Mouse (Mus musculus) lung, postnatal 0 days (tissue): ENCODE data around the gene Krt15. TPM values are rescaled to one million over a fixed set of nuclear protein-coding genes. Genes with fewer than 3 reads are reported as not detected.

ENCODE experiments used
- ATAC-seq: fragments of 200-750 bp; cut with Nextera tagmentation; 2 replicates; pipeline ENCODE4 v1.8.0; 2017; ENCODE audit warnings: moderate library complexity
- DNase-seq: peaks from one replicate; pipeline ENCODE4 v3.0.0-alpha.2; 2016; ENCODE audit warnings: low spot score
- H3K27ac ChIP-seq: fragments of 300-500 bp; sonication (generic); 2 replicates; pipeline ENCODE4 v1.5.1; 2014; ENCODE audit warnings: antibody characterized with exemption, mild to moderate bottlenecking, low read length, mixed read lengths
- H3K27me3 ChIP-seq: fragments of 300-500 bp; sonication (generic); replicated peaks from 2 replicates; pipeline ENCODE4 v1.6.1; 2014; ENCODE audit warnings: low read length, mixed read lengths; ENCODE audit not compliant: insufficient read depth
- H3K36me3 ChIP-seq: fragments of 300-500 bp; sonication (generic); 2 replicates; pipeline ENCODE4 v1.6.1; 2014; ENCODE audit warnings: low read length, mixed read lengths; ENCODE audit not compliant: insufficient read depth
- H3K4me1 ChIP-seq: fragments of 300-500 bp; sonication (generic); 2 replicates; pipeline ENCODE4 v1.6.1; 2014; ENCODE audit warnings: antibody characterized with exemption, low read depth, low read length, mixed read lengths; ENCODE audit not compliant: insufficient read depth
- H3K4me2 ChIP-seq: fragments of 300-500 bp; sonication (generic); replicated peaks from 2 replicates; pipeline ENCODE4 v1.6.1; 2014; ENCODE audit warnings: low read depth, mild to moderate bottlenecking, low read length, moderate library complexity, mixed read lengths
- H3K4me3 ChIP-seq: fragments of 300-500 bp; sonication (generic); 2 replicates; pipeline ENCODE4 v1.5.1; 2014; ENCODE audit warnings: low read depth, low read length
- H3K9ac ChIP-seq: fragments of 300-500 bp; sonication (generic); replicated peaks from 2 replicates; pipeline ENCODE4 v1.6.1; 2014; ENCODE audit warnings: low read depth, mild to moderate bottlenecking
- H3K9me3 ChIP-seq: fragments of 300-500 bp; sonication (generic); 2 replicates; pipeline ENCODE4 v1.6.1; 2016; ENCODE audit warnings: low read length, mixed read lengths
- CTCF ChIP-seq: IDR thresholded peaks from 2 replicates; pipeline ENCODE4 v1.5.1; 2016; ENCODE audit warnings: antibody characterized with exemption, mild to moderate bottlenecking
- EP300 ChIP-seq: IDR thresholded peaks from 2 replicates; pipeline ENCODE4 v1.6.1; 2016; ENCODE audit warnings: antibody characterized with exemption, mild to moderate bottlenecking, control low read depth
- WGBS: fragments of 180-500 bp; shearing (Covaris S2); extraction: QIAGEN DNeasy Blood & Tissue Kit; methylation state at CpG from one replicate; pipeline ENCODE4 v1.1.7; 2014; 5-methylcytosine and 5-hydroxymethylcytosine counted together
- polyA plus RNA-seq: library from polyadenylated mRNA; unstranded; fragments of >200 nt; fragmentation: Nextera tagmentation; extraction: Ambion mirVana; gene quantifications from 2 replicates; pipeline ENCODE4 v1.2.1, GENCODE M21; 2015

The Krt15 gene
- polyA plus RNA-seq, 1 experiment from 2014 or later = 28.1 TPM

DNA sequence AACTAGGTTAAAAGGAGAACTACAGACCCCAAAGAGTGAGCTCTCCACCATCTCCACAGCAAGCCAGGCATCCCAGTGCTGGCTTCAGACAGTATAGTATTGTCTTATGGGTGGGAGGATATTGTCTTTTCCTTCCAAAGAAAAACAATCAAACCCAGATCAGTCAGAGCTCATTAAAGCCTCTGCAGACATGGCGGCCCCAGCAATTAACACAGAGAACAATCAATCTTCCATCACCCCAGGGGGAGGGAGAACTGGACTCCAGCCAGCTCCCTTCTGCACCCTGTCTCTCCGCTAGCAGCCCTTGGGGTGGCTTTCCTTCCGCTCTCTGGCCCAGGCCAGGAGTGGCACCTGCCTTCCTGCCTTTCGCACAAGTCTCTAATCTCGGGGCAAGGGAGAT is 2.0 kb upstream of the Krt15 start:
- 29% methylated on average over 5 of the region's 5 CpGs for WGBS
- Histone ChIP-seq H3K4me2 (no peak overlapping the region), H3K9ac (no peak overlapping the region), H3K9me3 (no peaks in the 10 kb centered on the region), H3K27ac (no peak overlapping the region), H3K4me3 (no peak overlapping the region), H3K27me3 (no peaks in the 10 kb centered on the region), H3K4me1 (no peaks in the 10 kb centered on the region), H3K36me3 (no peaks in the 10 kb centered on the region)
- DNase-seq = no peak
- ATAC-seq = no peak
- TF ChIP-seq CTCF (no peak), EP300 (no peak)

DNA sequence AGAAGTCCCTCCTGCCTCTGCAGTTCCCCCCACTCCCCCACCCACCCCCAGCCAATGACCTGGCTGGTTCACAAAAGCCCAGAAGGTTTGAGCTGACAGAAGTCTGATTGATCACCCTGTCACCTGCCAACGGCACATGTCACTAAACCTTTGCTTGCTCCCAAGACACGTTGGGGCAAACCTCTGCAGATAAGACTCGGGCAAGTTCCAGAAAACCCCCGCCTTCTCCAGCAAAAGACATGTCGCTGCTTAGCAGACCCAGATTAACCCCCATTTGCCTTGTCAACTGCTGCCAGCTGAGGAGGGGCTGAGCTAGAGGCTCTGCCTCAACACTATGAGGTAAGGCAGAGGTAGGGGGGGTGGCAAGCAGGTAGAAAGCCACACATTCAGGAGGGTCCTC is 831 bp upstream of the Krt15 start:
- no peaks in the 10 kb centered on the region for H3K36me3 ChIP-seq
- H3K4me3 ChIP-seq = no peak overlapping the region
- WGBS = 29% methylated on average over 5 of the region's 5 CpGs
- H3K4me1 ChIP-seq = no peaks in the 10 kb centered on the region
- H3K27ac ChIP-seq = no peak overlapping the region
- no peak overlapping the region for H3K9ac ChIP-seq
- no peak for TF ChIP-seq EP300
- no peak for TF ChIP-seq CTCF
- no peaks in the 10 kb centered on the region for H3K9me3 ChIP-seq
- no peaks in the 10 kb centered on the region for H3K27me3 ChIP-seq
- no peak for DNase-seq
- no peak for ATAC-seq
- H3K4me2 ChIP-seq = no peak overlapping the region

DNA sequence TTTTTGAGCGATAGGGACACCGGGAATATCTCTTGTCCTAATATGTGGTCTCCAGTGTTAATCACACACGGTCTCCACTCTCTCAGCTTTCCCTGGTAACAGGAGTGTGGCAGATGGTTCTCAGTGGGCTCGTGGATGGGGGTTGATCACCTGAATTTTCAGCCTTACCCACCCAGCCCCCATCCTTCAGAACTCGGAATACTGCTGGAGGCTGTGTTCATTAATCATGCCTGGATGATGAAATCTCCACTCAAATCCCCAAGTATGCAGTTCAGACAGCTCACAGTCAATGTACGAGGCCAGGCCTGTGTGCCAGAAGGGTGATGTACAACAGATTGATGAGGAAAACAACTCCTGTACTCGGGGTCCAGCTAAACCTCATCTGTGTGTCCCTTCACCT is 10.8 kb downstream of the Krt15 start:
- 65% methylated on average over 7 of the region's 7 CpGs for WGBS
- TF ChIP-seq CTCF = no peak
- no peak for TF ChIP-seq EP300
- no peak overlapping the region for H3K9ac ChIP-seq
- H3K4me1 ChIP-seq = 0 out of 2 replicates have a peak, but pooled peaks cover 2% of the 10 kb centered on the region
- H3K4me3 ChIP-seq = no peak overlapping the region
- DNase-seq (peak; percentile 27), ATAC-seq (no peak)
- H3K36me3 ChIP-seq = no peaks in the 10 kb centered on the region
- H3K4me2 ChIP-seq = no peak overlapping the region
- H3K27ac ChIP-seq = no peak overlapping the region
- no peaks in the 10 kb centered on the region for H3K27me3 ChIP-seq
- no peaks in the 10 kb centered on the region for H3K9me3 ChIP-seq

DNA sequence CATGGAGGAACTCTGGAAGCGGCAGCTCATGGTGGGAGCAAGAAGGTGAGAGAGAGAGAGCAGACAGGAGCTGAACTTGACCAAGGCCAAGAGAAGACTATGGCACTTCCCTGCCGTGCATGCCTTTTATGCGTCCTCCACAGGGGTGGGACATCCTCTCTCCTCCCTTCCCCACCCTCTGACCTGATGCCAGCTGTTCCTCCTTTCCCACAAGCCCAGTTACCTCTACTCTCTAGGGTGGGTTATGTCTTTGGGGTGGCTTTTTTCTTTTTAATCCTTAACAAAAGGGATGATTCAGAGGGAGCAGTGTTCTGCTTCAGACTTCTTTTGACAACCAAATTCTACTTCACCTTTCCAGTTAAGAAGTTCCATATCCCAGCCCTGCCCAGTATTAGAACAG is 14.3 kb downstream of the Krt15 start, which contains the start of gene Krt13:
Gene Krt13 (minus strand): TSS at position 101 of the 400 bp plus-strand sequence.
- 0 out of 2 replicates have a peak, but pooled peaks cover 5% of the 10 kb centered on the region for H3K4me1 ChIP-seq
- 82% methylated on average over 3 of the region's 3 CpGs for WGBS
- H3K9me3 ChIP-seq = no peaks in the 10 kb centered on the region
- no peak for DNase-seq
- H3K36me3 ChIP-seq = no peaks in the 10 kb centered on the region
- no peak within 1 kb of the TSS for H3K4me3 ChIP-seq
- TF ChIP-seq EP300 (no peak), CTCF (no peak)
- ATAC-seq = no peak
- H3K4me2 ChIP-seq = no peak within 1 kb of the TSS
- H3K27me3 ChIP-seq = no peaks in the 10 kb centered on the region
- no peak within 1 kb of the TSS for H3K27ac ChIP-seq
- H3K9ac ChIP-seq = no peak within 1 kb of the TSS

DNA sequence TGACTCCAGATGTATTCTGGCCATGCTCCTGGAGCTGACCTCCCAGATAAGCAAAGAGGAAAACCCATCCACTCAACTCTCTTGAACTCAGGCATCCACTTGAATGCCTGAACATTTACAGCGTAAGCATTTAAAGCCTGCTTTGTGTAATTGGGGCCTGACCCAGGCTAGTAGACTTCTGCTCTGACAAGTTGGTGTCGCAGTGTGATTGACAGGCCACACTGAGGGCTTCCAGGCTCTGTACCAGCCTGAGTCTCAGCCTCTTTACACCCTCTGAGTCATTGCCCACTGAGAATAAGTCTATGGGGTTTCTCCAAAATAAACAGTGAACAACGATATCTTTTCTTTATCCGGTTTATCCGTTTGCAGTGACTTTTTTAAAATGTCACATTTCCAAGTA is 15.4 kb downstream of the Krt15 start:
- Histone ChIP-seq H3K27ac (no peak overlapping the region), H3K4me2 (no peak overlapping the region), H3K4me1 (0 out of 2 replicates have a peak, but pooled peaks cover 5% of the 10 kb centered on the region), H3K36me3 (no peaks in the 10 kb centered on the region), H3K27me3 (no peaks in the 10 kb centered on the region), H3K4me3 (no peak overlapping the region), H3K9me3 (no peaks in the 10 kb centered on the region), H3K9ac (no peak overlapping the region)
- DNase-seq = peak; percentile 85
- TF ChIP-seq EP300 = peak; percentile 72
- no peak for TF ChIP-seq CTCF
- 50% methylated on average over 5 of the region's 5 CpGs for WGBS
- peak; percentile 93 for ATAC-seq

DNA sequence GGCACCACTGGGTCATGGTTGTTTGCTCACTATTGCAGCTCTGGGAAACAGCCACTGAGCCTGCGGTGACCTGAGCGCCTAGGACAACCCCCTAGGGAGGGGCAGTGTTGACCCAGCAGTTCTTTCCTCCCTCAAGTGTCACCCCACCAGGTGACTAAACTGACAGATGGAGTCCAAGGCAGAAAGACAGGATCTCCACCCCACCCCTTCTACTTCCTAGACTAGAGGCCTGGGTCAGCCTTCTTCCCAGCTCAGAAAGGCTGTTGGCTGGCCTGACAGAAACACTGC is 22.0 kb downstream of the Krt15 start:
- TF ChIP-seq EP300 = peak; percentile 54
- TF ChIP-seq CTCF = no peak

More for the DNA sequence above, 22.0 kb downstream of the Krt15 start:
- Histone ChIP-seq H3K36me3 (no peaks in the 10 kb centered on the region), H3K9me3 (no peaks in the 10 kb centered on the region), H3K4me2 (no peak overlapping the region), H3K9ac (no peak overlapping the region), H3K27me3 (no peaks in the 10 kb centered on the region), H3K4me1 (no peaks in the 10 kb centered on the region), H3K4me3 (no peak overlapping the region), H3K27ac (no peak overlapping the region)
- 45% methylated on average over 2 of the region's 2 CpGs for WGBS
- DNase-seq = peak; percentile 65
- peak; percentile 85 for ATAC-seq
